Mouse (Mus musculus) heart, embryonic 16.5 days (tissue): ENCODE results near the gene Fkbp5. TPM values are rescaled to one million over a fixed set of nuclear protein-coding genes. Genes with fewer than 3 reads are reported as not detected.

ENCODE experiments used
- ATAC-seq: fragments of 200-750 bp; cut with Nextera tagmentation; replicated peaks from 2 replicates; pipeline ENCODE4 v1.8.0; 2017; ENCODE audit warnings: moderate number of reproducible peaks; ENCODE audit not compliant: insufficient read depth, low FRiP score; ENCODE audit errors: extremely low read depth
- H3K27ac ChIP-seq: fragments of 300-500 bp; sonication (generic); 2 replicates; pipeline ENCODE4 v1.5.1; 2014; ENCODE audit warnings: mild to moderate bottlenecking, low read length, control low read depth, moderate library complexity
- H3K27me3 ChIP-seq: fragments of 300-500 bp; sonication (generic); 2 replicates; pipeline ENCODE4 v1.6.1; 2014; ENCODE audit warnings: low read length, mixed read lengths; ENCODE audit not compliant: control insufficient read depth, insufficient read depth
- H3K36me3 ChIP-seq: fragments of 300-500 bp; sonication (generic); 2 replicates; pipeline ENCODE4 v1.6.1; 2014; ENCODE audit not compliant: control insufficient read depth, insufficient read depth
- H3K4me1 ChIP-seq: fragments of 300-500 bp; sonication (generic); 2 replicates; pipeline ENCODE4 v1.6.1; 2014; ENCODE audit warnings: low read length, mixed read lengths; ENCODE audit not compliant: control insufficient read depth, insufficient read depth
- H3K4me2 ChIP-seq: fragments of 300-500 bp; sonication (generic); 2 replicates; pipeline ENCODE4 v1.6.1; 2014; ENCODE audit warnings: low read depth, mild to moderate bottlenecking, control low read depth, low read length
- H3K4me3 ChIP-seq: fragments of 300-500 bp; sonication (generic); 2 replicates; pipeline ENCODE4 v1.5.1; 2014; ENCODE audit warnings: mild to moderate bottlenecking, control low read depth, low read length
- H3K9ac ChIP-seq: fragments of 300-500 bp; sonication (generic); 2 replicates; pipeline ENCODE4 v1.6.1; 2014; ENCODE audit warnings: low read length, control low read depth
- H3K9me3 ChIP-seq: fragments of 300-500 bp; sonication (generic); replicated peaks from 2 replicates; pipeline ENCODE4 v1.6.1; 2016; ENCODE audit warnings: low read length; ENCODE audit not compliant: control insufficient read depth
- WGBS: fragments of 180-500 bp; shearing (Covaris S2); extraction: QIAGEN DNeasy Blood & Tissue Kit; methylation state at CpG from one replicate; pipeline ENCODE4 v1.1.7; 2014; 5-methylcytosine and 5-hydroxymethylcytosine counted together
- polyA plus RNA-seq: library from polyadenylated mRNA; unstranded; fragments of >200 nt; fragmentation: Nextera tagmentation; extraction: Ambion mirVana; gene quantifications from 2 replicates; pipeline ENCODE4 v1.2.1, GENCODE M21; 2015

Fkbp5 gene
- polyA plus RNA-seq, 1 experiment from 2014 or later = 54.5 TPM

DNA sequence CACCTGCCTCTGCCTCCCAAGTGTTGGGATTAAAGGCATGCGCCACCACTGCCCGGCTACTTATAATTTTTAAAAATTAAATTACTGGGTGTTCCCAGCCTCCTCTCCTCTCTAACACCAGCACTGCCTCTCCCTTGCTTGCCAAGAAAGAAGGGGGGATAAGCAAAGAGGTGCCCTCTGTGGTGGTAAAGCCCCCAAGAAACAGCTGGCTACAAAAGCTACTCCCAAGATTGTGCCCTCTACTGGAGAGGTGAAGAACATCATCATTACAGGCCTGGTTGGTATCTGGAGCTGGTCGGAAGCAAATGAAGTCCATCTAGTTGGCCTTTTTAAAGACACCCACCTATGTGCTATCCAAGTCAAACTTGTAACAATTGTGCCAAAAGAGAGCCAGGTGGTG, 2.5 kb upstream of the Fkbp5 start:
- H3K4me3 ChIP-seq = no peak overlapping the region
- 91% methylated on average over 3 of the region's 3 CpGs for WGBS
- H3K9ac ChIP-seq = no peak overlapping the region
- no peak overlapping the region for H3K4me2 ChIP-seq
- H3K36me3 ChIP-seq = no peaks in the 10 kb centered on the region
- peaks cover 38% of the 10 kb centered on the region for H3K4me1 ChIP-seq
- no peak overlapping the region for H3K27ac ChIP-seq
- H3K27me3 ChIP-seq = peaks cover 13% of the 10 kb centered on the region
- no peak for ATAC-seq
- no peaks in the 10 kb centered on the region for H3K9me3 ChIP-seq

- Histone ChIP-seq H3K36me3 (no peaks in the 10 kb centered on the region), H3K27me3 (peaks cover 13% of the 10 kb centered on the region), H3K9me3 (no peaks in the 10 kb centered on the region), H3K4me2 (peak overlapping the region; percentile 91), H3K4me1 (peaks cover 40% of the 10 kb centered on the region), H3K27ac (peak overlapping the region; percentile 94), H3K9ac (peak overlapping the region; percentile 65), H3K4me3 (peak overlapping the region; percentile 57)
- WGBS = 38% methylated on average over 8 of the region's 8 CpGs
- ATAC-seq = peak; percentile 0; the same call in 1 of the 2 replicates
Observed at GRCm38 (mm10) chr17:28518615-28519071, 1.3 kb upstream of the Fkbp5 start.

GRCm38 (mm10) chr17:28517956-28518614, 758 bp upstream of the Fkbp5 start:
- Histone ChIP-seq H3K4me2 (peak overlapping the region; percentile 91), H3K4me3 (peak overlapping the region; percentile 57), H3K4me1 (peaks cover 37% of the 10 kb centered on the region), H3K9me3 (no peaks in the 10 kb centered on the region), H3K9ac (peak overlapping the region; percentile 76), H3K27ac (peak overlapping the region; percentile 94), H3K27me3 (peaks cover 13% of the 10 kb centered on the region), H3K36me3 (no peaks in the 10 kb centered on the region)
- under 1% methylated on average over 45 of the region's 46 CpGs for WGBS
- ATAC-seq = peak; percentile 73

DNA sequence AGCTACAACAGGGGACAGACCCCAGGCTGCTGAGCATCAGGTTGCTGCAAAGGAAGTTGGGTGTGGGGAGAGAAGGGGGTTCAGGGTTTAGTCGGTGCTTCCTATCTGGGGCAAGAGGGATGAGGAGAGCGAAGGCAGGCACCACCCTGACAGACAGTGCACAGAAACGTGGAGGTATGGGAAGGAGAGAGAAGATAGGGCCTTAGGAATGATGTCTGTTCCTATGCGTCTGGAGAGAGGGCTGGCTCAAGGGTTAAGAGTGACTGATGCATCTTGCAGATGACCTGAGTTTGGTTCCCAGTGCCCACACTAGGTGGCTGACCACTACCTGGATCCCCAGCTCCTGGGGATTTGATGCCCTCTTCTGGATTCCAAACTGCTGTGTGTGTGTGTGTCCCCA, 446 bp downstream of the Fkbp5 start:
- WGBS = 74% methylated on average over 4 of the region's 4 CpGs
- Histone ChIP-seq H3K9me3 (no peaks in the 10 kb centered on the region), H3K36me3 (no peaks in the 10 kb centered on the region), H3K4me3 (peak overlapping the region; percentile 57), H3K4me1 (peaks cover 34% of the 10 kb centered on the region), H3K27ac (peak overlapping the region; percentile 94), H3K4me2 (peak overlapping the region; percentile 91), H3K27me3 (peaks cover 13% of the 10 kb centered on the region), H3K9ac (no peak overlapping the region)
- ATAC-seq = no peak

GRCm38 (mm10) chr17:28515431-28516341, 1.6 kb downstream of the Fkbp5 start:
- no peak for ATAC-seq
- H3K9ac ChIP-seq = no peak overlapping the region; the same call in 1 of the 2 replicates
- H3K36me3 ChIP-seq = no peaks in the 10 kb centered on the region
- H3K4me3 ChIP-seq = no peak overlapping the region
- no peaks in the 10 kb centered on the region for H3K9me3 ChIP-seq
- peaks cover 7% of the 10 kb centered on the region for H3K27me3 ChIP-seq
- H3K4me2 ChIP-seq = peak overlapping the region; percentile 1; the same call in 1 of the 2 replicates
- 49% methylated on average over 10 of the region's 10 CpGs for WGBS
- H3K4me1 ChIP-seq = peaks cover 36% of the 10 kb centered on the region
- H3K27ac ChIP-seq = peak overlapping the region; percentile 47; the same call in 1 of the 2 replicates

GRCm38 (mm10) chr17:28514555-28514954, 2.8 kb downstream of the Fkbp5 start:
- no peak for ATAC-seq
- WGBS = 79% methylated on average over 5 of the region's 5 CpGs
- peaks cover 40% of the 10 kb centered on the region for H3K4me1 ChIP-seq
- no peaks in the 10 kb centered on the region for H3K36me3 ChIP-seq
- peak overlapping the region; percentile 16; the same call in 1 of the 2 replicates for H3K27ac ChIP-seq
- H3K9ac ChIP-seq = no peak overlapping the region
- no peak overlapping the region for H3K4me3 ChIP-seq
- H3K9me3 ChIP-seq = no peaks in the 10 kb centered on the region
- no peaks in the 10 kb centered on the region for H3K27me3 ChIP-seq
- no peak overlapping the region for H3K4me2 ChIP-seq

GRCm38 (mm10) chr17:28513844-28514243, 3.5 kb downstream of the Fkbp5 start:
- H3K27ac ChIP-seq = peak overlapping the region; percentile 63
- peaks cover 37% of the 10 kb centered on the region for H3K4me1 ChIP-seq
- WGBS = 46% methylated on average over 7 of the region's 7 CpGs
- H3K4me2 ChIP-seq = no peak overlapping the region
- H3K36me3 ChIP-seq = no peaks in the 10 kb centered on the region
- H3K4me3 ChIP-seq = no peak overlapping the region
- peak overlapping the region; percentile 1; the same call in 1 of the 2 replicates for H3K9ac ChIP-seq
- H3K9me3 ChIP-seq = no peaks in the 10 kb centered on the region
- no peaks in the 10 kb centered on the region for H3K27me3 ChIP-seq
- ATAC-seq = no peak

DNA sequence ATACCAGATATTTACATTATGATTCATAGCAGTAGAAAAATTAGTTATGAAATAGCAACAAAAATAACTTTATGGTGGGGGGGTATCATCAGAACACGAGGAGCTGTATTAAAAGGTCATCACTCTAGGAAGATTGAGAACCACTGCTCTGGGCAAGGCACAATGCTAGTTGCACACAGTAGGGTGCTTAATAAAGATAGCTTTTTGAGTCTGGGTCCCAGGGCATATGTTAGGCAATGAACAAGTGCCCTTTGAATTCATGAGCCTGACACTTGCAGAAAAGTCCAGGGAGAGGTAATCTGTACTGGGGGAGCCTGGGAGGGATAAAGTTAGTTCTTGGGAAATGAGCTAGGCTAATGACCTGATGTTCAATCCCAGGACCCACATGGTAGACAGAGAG, 4.0 kb downstream of the Fkbp5 start:
- Histone ChIP-seq H3K27me3 (no peaks in the 10 kb centered on the region), H3K4me3 (no peak overlapping the region), H3K9me3 (no peaks in the 10 kb centered on the region), H3K9ac (no peak overlapping the region), H3K27ac (peak overlapping the region; percentile 63), H3K4me2 (no peak overlapping the region), H3K4me1 (peaks cover 35% of the 10 kb centered on the region), H3K36me3 (no peaks in the 10 kb centered on the region)
- WGBS = 49% methylated on average over 1 of the region's 1 CpGs
- no peak for ATAC-seq

- no peaks in the 10 kb centered on the region for H3K9me3 ChIP-seq
- no peak for ATAC-seq
Observed at GRCm38 (mm10) chr17:28512696-28513095, 4.6 kb downstream of the Fkbp5 start.

More at GRCm38 (mm10) chr17:28512696-28513095, 4.6 kb downstream of the Fkbp5 start:
- H3K27me3 ChIP-seq = no peaks in the 10 kb centered on the region
- no peak overlapping the region for H3K4me2 ChIP-seq
- H3K4me3 ChIP-seq = no peak overlapping the region
- H3K9ac ChIP-seq = peak overlapping the region; percentile 26; the same call in 1 of the 2 replicates
- 43% methylated on average over 6 of the region's 6 CpGs for WGBS
- H3K36me3 ChIP-seq = no peaks in the 10 kb centered on the region
- peaks cover 33% of the 10 kb centered on the region for H3K4me1 ChIP-seq
- peak overlapping the region; percentile 30; the same call in 1 of the 2 replicates for H3K27ac ChIP-seq
